Mouse (Mus musculus): ENCODE data around the gene Dand5.

DNA sequence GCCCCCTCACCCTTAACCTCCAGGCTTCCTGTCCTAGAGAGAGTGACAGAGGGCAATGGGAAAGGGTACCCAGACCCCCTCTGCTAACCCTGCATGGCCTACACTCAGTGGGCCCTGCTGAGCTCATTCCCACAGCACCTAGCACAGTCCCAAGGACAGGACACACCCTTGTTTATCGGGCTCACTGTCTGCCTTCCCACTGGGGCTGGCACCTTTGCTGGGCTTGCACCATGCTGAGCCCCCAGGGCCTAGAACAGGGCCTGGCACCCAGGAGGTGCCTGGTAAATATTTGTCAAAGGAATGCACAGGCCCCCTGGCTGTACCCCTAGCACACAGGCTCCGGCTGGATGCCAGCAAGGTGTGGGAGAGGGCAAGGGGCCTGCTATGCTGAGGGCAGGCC is 32.1 kb downstream of the Dand5 start:
- TF ChIP-seq POLR2A (IDR thresholded peaks at IDR 0.05; ENCODE audit: borderline replicate concordance, extremely low read depth, low read depth, low read length) = no peak
- TF ChIP-seq CTCF (IDR thresholded peaks at IDR 0.05; ENCODE audit: insufficient read depth, low read length) = no peak
